Mouse (Mus musculus): ENCODE measurements around the gene Rufy3.

DNA sequence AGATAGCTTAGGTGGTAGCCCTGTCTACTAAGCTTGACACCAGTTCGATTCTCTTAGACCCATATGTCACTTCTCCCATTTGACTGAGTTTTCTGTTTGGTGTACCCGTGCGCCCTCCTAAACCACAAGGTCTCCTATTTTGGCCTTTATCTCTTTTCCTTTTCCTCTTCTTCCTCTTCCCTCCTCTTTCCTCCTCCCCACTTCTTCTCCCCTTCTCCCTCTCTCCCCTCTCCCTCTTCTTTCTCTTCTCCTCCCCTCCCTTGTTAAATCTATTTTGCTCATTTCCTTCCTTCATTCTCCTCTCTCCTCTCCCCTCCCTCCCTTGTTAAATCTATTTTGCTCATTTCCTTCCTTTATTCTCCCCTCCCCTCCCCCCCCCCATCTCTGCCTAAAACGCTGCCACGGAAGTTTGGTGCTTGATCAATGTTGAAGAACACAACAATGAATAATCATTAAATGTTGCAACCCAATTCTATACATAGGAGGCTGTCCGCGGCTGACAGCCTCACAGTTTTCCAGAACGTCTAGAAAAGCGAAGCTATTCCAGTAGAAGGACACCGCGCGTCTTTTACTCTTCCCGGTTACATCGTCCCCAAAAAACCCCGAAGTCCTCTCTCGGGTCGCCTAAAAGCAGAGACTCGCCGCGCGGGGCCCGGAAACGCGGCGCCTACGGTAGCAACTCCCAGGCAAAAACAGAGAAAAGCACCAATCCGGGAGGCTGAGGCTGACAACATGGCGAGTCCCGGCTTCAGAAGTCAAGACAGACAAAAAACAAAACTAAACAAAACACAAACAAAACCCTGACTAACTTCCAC is 11.4 kb upstream of the Rufy3 start:
- no peak for TF ChIP-seq POLR2A (IDR thresholded peaks at IDR 0.05; ENCODE audit: insufficient read depth, low read depth, low read length)
- no peak for TF ChIP-seq EP300 (IDR thresholded peaks at IDR 0.05; ENCODE audit: insufficient read depth, low read depth, low read length)
- TF ChIP-seq CTCF (IDR thresholded peaks at IDR 0.05), result no peak
